Mouse (Mus musculus) hindbrain, embryonic 11.5 days (tissue): ENCODE measurements around the gene Hsdl2. TPM values are rescaled to one million over a fixed set of nuclear protein-coding genes. Genes with fewer than 3 reads are reported as not detected.

ENCODE experiments used
- ATAC-seq: fragments of 200-750 bp; cut with Nextera tagmentation; 2 replicates; pipeline ENCODE4 v1.8.0; 2017; ENCODE audit warnings: mild to moderate bottlenecking, moderate TSS enrichment, moderate library complexity; ENCODE audit not compliant: low FRiP score
- DNase-seq: peaks from one replicate; pipeline ENCODE4 v3.0.0-alpha.2; 2015; ENCODE audit warnings: low spot score
- H3K27ac ChIP-seq: fragments of 300-500 bp; sonication (generic); 2 replicates; pipeline ENCODE4 v1.5.1; 2014; ENCODE audit warnings: mild to moderate bottlenecking, low read depth, low read length
- H3K27me3 ChIP-seq: fragments of 300-500 bp; sonication (generic); 2 replicates; pipeline ENCODE4 v1.6.1; 2014; ENCODE audit warnings: mild to moderate bottlenecking, low read length, moderate library complexity, mixed read lengths; ENCODE audit not compliant: control insufficient read depth, insufficient read depth
- H3K36me3 ChIP-seq: fragments of 300-500 bp; sonication (generic); 2 replicates; pipeline ENCODE4 v1.6.1; 2014; ENCODE audit warnings: mild to moderate bottlenecking, low read length, moderate library complexity, mixed read lengths; ENCODE audit not compliant: control insufficient read depth, insufficient read depth
- H3K4me1 ChIP-seq: fragments of 300-500 bp; sonication (generic); replicated peaks from 2 replicates; pipeline ENCODE4 v1.6.1; 2014; ENCODE audit warnings: low read length, mixed read lengths; ENCODE audit not compliant: control insufficient read depth, insufficient read depth
- H3K4me2 ChIP-seq: fragments of 300-500 bp; sonication (generic); replicated peaks from 2 replicates; pipeline ENCODE4 v1.6.1; 2014; ENCODE audit warnings: mild to moderate bottlenecking, low read depth, low read length
- H3K4me3 ChIP-seq: fragments of 300-500 bp; sonication (generic); 2 replicates; pipeline ENCODE4 v1.5.1; 2014; ENCODE audit warnings: low read depth, low read length
- H3K9ac ChIP-seq: fragments of 300-500 bp; sonication (generic); 2 replicates; pipeline ENCODE4 v1.6.1; 2014; ENCODE audit warnings: low read depth, low read length
- H3K9me3 ChIP-seq: fragments of 300-500 bp; sonication (generic); 2 replicates; pipeline ENCODE4 v1.6.1; 2016; ENCODE audit warnings: low read length; ENCODE audit not compliant: control insufficient read depth
- WGBS: fragments of 180-500 bp; shearing (Covaris S2); extraction: QIAGEN DNeasy Blood & Tissue Kit; methylation state at CpG from one replicate; pipeline ENCODE4 v1.1.7; 2014; 5-methylcytosine and 5-hydroxymethylcytosine counted together
- polyA plus RNA-seq: library from polyadenylated mRNA; unstranded; fragments of >200 nt; fragmentation: Nextera tagmentation; extraction: Ambion mirVana; gene quantifications from 2 replicates; pipeline ENCODE4 v1.2.1, GENCODE M21; 2014

The Hsdl2 gene
- polyA plus RNA-seq, 1 experiment from 2014 or later: 39.4 TPM

- Histone ChIP-seq H3K4me1 (no peaks in the 10 kb centered on the region), H3K27ac (no peak overlapping the region), H3K9ac (no peak overlapping the region), H3K4me3 (no peak overlapping the region), H3K27me3 (no peaks in the 10 kb centered on the region), H3K9me3 (no peaks in the 10 kb centered on the region), H3K36me3 (no peaks in the 10 kb centered on the region), H3K4me2 (no peak overlapping the region)
- WGBS: 84% methylated on average over 11 of the region's 11 CpGs
- DNase-seq (no peak), ATAC-seq (no peak)
These were observed 8.7 kb upstream of the Hsdl2 start for GRCm38 (mm10) chr4:59572521-59573118.

- no peak overlapping the region for H3K9ac ChIP-seq
- no peak overlapping the region for H3K4me2 ChIP-seq
- no peaks in the 10 kb centered on the region for H3K27me3 ChIP-seq
- no peaks in the 10 kb centered on the region for H3K9me3 ChIP-seq
- no peak overlapping the region for H3K4me3 ChIP-seq
- DNase-seq: no peak
- no peaks in the 10 kb centered on the region for H3K4me1 ChIP-seq
- no peaks in the 10 kb centered on the region for H3K36me3 ChIP-seq
- H3K27ac ChIP-seq: no peak overlapping the region
- no peak for ATAC-seq
- WGBS: 88% methylated on average over 11 of the region's 11 CpGs
These were observed 6.0 kb upstream of the Hsdl2 start for GRCm38 (mm10) chr4:59575184-59575958.

- Histone ChIP-seq H3K9me3 (no peaks in the 10 kb centered on the region), H3K4me2 (peak overlapping the region; percentile 85), H3K4me1 (no peaks in the 10 kb centered on the region), H3K4me3 (peak overlapping the region; percentile 63), H3K27ac (peak overlapping the region; percentile 82), H3K36me3 (no peaks in the 10 kb centered on the region), H3K9ac (peak overlapping the region; percentile 64), H3K27me3 (no peaks in the 10 kb centered on the region)
- under 1% methylated on average over 23 of the region's 23 CpGs for WGBS
- peak; percentile 67 for ATAC-seq
- DNase-seq: peak; percentile 81
These were observed 675 bp upstream of the Hsdl2 start for GRCm38 (mm10) chr4:59580495-59581281.

GRCm38 (mm10) chr4:59582186-59582585, 823 bp downstream of the Hsdl2 start:
- Histone ChIP-seq H3K27me3 (no peaks in the 10 kb centered on the region), H3K36me3 (no peaks in the 10 kb centered on the region), H3K27ac (no peak overlapping the region), H3K9me3 (no peaks in the 10 kb centered on the region), H3K4me2 (peak overlapping the region; percentile 85), H3K4me3 (peak overlapping the region; percentile 63), H3K9ac (0 out of 2 replicates have a peak overlapping the region, but pooled peaks have one; percentile 19), H3K4me1 (no peaks in the 10 kb centered on the region)
- DNase-seq (peak; percentile 10), ATAC-seq (no peak)
- WGBS: 38% methylated on average over 6 of the region's 6 CpGs

GRCm38 (mm10) chr4:59585097-59585496, 3.7 kb downstream of the Hsdl2 start:
- H3K27ac ChIP-seq: no peak overlapping the region
- H3K27me3 ChIP-seq: no peaks in the 10 kb centered on the region
- no peaks in the 10 kb centered on the region for H3K9me3 ChIP-seq
- H3K4me2 ChIP-seq: no peak overlapping the region
- H3K36me3 ChIP-seq: no peaks in the 10 kb centered on the region
- no peak overlapping the region for H3K4me3 ChIP-seq
- ATAC-seq: no peak
- no peak for DNase-seq
- H3K9ac ChIP-seq: no peak overlapping the region
- H3K4me1 ChIP-seq: no peaks in the 10 kb centered on the region
- WGBS: 81% methylated on average over 5 of the region's 5 CpGs

- DNase-seq (no peak), ATAC-seq (no peak)
- Histone ChIP-seq H3K4me2 (no peak overlapping the region), H3K9me3 (no peaks in the 10 kb centered on the region), H3K27ac (no peak overlapping the region), H3K36me3 (no peaks in the 10 kb centered on the region), H3K4me1 (no peaks in the 10 kb centered on the region), H3K4me3 (no peak overlapping the region), H3K9ac (no peak overlapping the region), H3K27me3 (no peaks in the 10 kb centered on the region)
- WGBS: 81% methylated on average over 2 of the region's 2 CpGs
These were observed 6.0 kb downstream of the Hsdl2 start for GRCm38 (mm10) chr4:59587215-59587871.

GRCm38 (mm10) chr4:59587872-59588226, 6.5 kb downstream of the Hsdl2 start:
- no peak overlapping the region for H3K27ac ChIP-seq
- no peak for ATAC-seq
- no peaks in the 10 kb centered on the region for H3K4me1 ChIP-seq
- no peak for DNase-seq
- H3K27me3 ChIP-seq: no peaks in the 10 kb centered on the region
- H3K4me2 ChIP-seq: no peak overlapping the region
- WGBS: 92% methylated on average over 1 of the region's 1 CpGs
- H3K4me3 ChIP-seq: no peak overlapping the region
- H3K36me3 ChIP-seq: no peaks in the 10 kb centered on the region
- H3K9ac ChIP-seq: no peak overlapping the region
- H3K9me3 ChIP-seq: no peaks in the 10 kb centered on the region

GRCm38 (mm10) chr4:59594614-59595013, 13.3 kb downstream of the Hsdl2 start:
- no peak overlapping the region for H3K27ac ChIP-seq
- WGBS: 74% methylated on average over 2 of the region's 2 CpGs
- H3K36me3 ChIP-seq: no peaks in the 10 kb centered on the region
- no peak overlapping the region for H3K4me2 ChIP-seq
- no peak overlapping the region for H3K9ac ChIP-seq
- ATAC-seq (no peak), DNase-seq (no peak)
- H3K9me3 ChIP-seq: no peaks in the 10 kb centered on the region
- H3K27me3 ChIP-seq: no peaks in the 10 kb centered on the region
- no peaks in the 10 kb centered on the region for H3K4me1 ChIP-seq
- no peak overlapping the region for H3K4me3 ChIP-seq
